Mouse (Mus musculus): ENCODE measurements at regions not wholly inside any gene's neighbourhood (a gene's known extent, or its start where the extent isn't known, plus 50 kb on each side); places are given as distances from the start of the nearest gene placed in this dataset.

GRCm38 (mm10) chr5:4595010-4595409 is 162.8 kb downstream of the Fzd1 start:
- no peak for DNase-seq

GRCm38 (mm10) chr5:4594562-4594961 is 163.3 kb downstream of the Fzd1 start:
- no peak for DNase-seq

GRCm38 (mm10) chr5:4593638-4594381 is 164.0 kb downstream of the Fzd1 start:
- no peak for DNase-seq

DNA sequence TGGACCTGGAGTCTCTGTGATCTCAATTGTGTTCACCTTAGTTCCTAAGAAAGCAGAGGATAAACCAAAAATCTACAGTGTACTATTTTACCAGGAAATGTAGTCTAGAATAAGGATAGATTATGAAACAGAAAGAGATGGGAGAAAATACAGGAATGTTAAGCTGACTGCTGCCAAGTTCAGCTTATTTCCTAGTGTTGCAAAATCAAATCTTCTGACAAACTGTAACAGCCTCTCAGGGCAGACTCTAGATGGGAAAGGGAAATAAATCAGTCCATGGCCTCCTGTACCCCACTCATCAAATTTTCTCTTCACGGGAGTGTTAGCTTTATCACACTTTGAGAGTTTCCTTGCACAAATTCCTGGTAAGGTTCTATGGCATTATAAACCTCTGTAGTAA is 166.1 kb downstream of the Fzd1 start:
- no peak for DNase-seq

DNA sequence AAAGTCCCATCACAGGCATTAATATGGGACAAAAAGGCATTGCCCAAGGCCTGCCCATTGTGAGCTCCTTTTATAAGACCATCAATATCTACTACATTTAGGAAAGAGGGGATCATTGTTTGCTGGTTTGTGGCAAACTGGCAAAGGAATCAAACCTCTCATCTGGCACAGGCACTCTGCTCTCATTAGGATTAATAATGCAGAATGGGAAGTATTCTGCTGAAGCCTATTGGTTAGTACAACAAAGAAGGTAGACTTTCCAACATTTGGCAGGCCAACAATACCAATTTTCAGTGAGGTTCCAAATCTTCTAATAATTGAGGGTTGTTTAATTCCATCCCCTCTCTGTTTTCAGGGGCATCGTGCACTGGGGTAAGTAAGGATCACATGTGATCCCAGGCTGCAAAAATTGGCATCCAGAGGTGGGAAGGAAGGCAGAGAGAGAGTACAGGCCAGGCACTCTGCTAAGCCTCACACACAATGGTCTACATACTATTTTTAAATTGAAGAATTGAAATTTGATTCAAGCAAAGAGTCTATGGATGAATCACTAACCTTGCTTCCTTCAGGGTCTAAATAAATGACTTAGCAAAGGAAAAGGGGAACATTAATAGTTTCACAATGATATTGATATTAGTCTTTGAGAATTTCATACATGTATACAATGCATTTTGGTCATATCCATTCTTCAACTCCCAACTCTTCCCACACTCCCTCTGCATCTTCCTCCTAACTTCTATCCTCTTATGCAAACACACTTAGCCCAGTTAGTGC is 174.9 kb downstream of the Fzd1 start:
- DNase-seq: no peak

DNA sequence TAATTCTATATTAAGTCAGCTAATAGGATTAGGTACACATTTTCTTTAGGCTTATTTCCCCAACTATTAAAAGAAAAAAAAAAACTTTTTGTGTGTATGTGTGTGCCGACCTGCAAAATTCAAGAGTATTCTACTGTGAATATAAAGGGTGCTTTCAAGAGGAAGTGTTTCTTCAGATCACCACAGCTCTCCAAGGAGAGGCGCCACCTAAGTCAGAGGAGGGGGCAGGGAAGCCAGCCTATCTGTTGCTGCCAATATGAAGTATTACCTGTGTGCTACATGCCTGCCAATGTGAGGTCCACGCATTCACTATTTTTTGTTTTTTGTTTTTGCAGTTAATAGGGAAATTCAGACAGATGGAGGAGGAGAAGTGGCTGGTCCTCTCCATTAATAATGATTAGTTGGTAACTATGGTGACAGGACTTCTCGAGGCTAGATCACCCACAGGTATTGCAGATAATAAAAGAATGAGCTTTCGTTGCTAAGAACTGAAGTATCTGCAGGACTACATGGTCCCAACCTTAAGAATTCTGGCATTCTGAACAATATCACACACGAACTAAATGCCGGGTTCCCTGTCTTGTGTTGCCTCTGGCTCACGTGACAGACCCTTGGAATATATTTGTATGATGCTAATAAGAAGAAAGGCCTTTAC is 177.5 kb downstream of the Fzd1 start:
- DNase-seq: no peak

DNA sequence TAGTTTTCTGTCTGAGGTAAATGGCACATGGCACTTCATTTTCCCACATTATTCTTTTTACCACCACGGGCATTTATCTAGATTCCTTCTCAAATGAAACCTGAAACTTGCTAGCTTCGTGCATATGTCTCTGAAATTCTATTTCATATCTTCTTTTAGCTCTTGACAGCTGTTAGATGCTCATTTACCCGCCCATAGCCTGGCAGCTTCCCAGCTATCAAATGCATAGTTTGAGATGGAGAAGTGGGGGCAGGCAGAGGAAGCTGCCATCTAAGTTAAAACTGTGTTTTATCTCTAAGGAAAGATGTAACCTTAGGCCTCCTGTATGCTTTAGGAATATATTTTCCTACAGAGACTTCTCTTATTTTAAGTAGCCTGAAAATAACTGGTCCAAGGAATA is 179.0 kb downstream of the Fzd1 start:
- peak; percentile 18 for DNase-seq

DNA sequence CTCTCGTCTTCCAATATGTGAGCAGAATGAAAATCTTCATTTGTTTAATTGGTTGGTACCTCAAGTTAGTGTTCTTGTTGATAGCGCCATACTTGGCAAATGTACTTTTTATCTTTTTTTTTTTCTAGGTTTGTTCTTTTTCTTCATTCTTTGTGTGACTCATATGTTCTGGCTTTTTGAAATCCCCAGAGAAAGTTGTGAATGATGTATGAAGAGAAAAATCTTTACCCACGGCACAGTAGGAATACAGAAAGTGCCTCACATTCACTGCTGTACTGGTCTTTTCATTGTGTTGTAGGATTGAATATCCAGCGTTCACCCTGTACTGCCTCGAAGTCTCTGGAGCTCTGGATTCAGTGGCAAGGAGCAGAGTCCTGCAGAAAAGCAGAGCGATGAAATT is 180.7 kb downstream of the Fzd1 start:
- no peak for DNase-seq

DNA sequence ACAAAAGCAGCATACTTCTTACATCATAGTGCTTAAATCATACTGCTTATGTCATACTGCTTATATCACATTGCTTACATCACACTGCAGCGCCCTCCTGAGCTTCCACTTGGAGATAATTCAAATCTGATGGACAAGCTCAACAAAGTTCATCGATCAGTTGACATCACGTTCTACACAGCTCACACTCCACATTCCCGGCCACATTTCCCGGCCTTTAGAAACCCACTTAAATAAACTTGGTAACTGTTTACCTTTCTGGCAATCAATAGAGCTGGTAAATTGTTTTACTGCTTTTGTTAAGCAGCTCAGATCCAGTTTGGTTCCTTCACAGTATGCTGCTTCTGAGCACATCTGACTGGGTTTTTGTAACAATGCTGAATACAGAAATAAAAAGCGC is 194.0 kb downstream of the Fzd1 start:
- no peak for DNase-seq

DNA sequence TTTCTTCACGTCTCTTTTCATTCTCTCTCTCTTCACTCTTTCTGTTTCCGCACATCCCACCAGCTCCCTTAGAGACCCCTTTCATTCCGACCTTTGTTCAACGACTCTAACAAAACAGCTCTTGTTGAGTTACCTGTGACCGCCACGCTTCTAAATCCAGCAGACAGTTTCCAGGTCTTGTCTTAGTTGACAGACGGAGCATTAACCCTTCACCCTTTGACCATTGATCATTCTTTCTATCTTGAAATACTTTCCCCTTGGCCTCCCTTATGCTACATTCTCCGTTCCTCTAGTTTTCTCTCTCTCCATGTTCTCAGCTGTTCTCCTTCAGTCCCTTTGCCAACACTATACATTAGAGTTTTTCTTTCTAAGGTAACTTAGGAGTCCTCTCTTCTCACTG is 196.2 kb downstream of the Fzd1 start:
- no peak for DNase-seq

GRCm38 (mm10) chr5:4561139-4561470 is 196.7 kb downstream of the Fzd1 start:
- DNase-seq: no peak

DNA sequence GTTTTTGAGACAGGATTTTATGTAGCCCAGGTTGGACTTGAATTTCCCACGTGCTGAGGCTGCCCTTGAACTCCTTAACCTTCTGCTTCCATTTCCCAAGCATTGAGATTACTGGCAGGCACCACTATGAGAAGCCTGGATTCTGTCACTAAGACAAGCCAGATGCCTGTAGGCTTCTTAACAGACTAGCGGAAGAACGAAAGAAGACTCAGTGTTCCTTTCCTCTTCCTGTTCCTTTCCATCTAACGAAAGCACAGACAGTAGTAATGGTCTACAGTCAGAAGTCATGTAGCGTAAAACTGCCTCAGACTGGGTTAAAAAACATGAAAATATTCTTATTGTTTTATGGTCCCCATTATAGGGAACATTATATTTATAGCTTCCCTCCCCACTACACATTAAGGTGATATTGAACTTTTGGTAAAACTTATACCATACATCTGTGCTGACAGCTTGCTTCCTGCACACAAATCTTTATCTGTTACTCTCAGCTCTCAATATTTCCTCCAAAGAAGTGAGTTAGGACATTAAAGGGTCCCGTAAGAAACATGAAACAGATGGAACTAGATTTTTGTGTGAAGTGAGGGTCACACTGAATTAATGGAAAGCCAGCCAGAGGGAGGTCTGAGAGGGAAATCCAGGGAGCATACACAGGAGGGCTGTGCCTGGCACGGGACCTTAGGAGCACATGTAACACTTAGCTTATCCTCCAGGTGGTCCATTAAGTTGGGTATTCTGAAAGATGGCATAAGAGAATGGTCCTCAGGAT is 197.3 kb downstream of the Fzd1 start:
- DNase-seq: no peak

GRCm38 (mm10) chr5:4554972-4555371 is 202.9 kb downstream of the Fzd1 start:
- DNase-seq: no peak

- DNase-seq: peak; percentile 9
These were observed 219.3 kb downstream of the Fzd1 start for GRCm38 (mm10) chr5:4538572-4538971.

GRCm38 (mm10) chr5:4536790-4537189 is 221.0 kb downstream of the Fzd1 start:
- no peak for DNase-seq

GRCm38 (mm10) chr5:4535951-4536350 is 221.9 kb downstream of the Fzd1 start:
- DNase-seq: no peak

- no peak for DNase-seq
These were observed 223.3 kb downstream of the Fzd1 start for GRCm38 (mm10) chr5:4534512-4534911.

- peak; percentile 25 for DNase-seq
These were observed 227.4 kb downstream of the Fzd1 start for GRCm38 (mm10) chr5:4530236-4531067.

- no peak for DNase-seq
These were observed 231.6 kb downstream of the Fzd1 start for GRCm38 (mm10) chr5:4526042-4526815.

- DNase-seq: no peak
These were observed 257.2 kb downstream of the Fzd1 start for GRCm38 (mm10) chr5:4500599-4500998.

DNA sequence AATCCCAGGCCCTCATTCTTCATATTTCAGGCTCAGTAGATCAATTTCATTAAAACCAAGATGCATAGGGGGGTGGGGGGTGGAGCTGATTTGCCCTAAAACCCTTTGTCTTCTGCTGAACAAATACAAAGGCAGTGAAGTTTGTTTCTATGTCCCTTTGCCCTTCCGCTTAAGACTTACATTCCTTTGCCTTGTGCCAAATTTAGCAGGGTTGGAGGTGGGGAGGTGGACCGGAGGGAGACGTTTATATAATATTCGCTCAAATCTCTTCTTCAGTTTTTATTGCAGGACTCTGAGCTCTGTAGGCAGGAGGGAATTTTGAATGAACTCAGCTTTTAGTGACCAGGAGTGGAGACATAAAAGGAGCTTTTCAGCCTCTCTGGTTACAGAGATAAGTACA is 258.8 kb downstream of the Fzd1 start:
- no peak for DNase-seq

- DNase-seq: no peak
These were observed 259.4 kb downstream of the Fzd1 start for GRCm38 (mm10) chr5:4498425-4498824.
